Mouse (Mus musculus): ENCODE results near the gene Tmem37. TPM values are rescaled to one million over a fixed set of nuclear protein-coding genes. Genes with fewer than 3 reads are reported as not detected.

Tmem37 gene
- polyA plus RNA-seq (2017; shearing (Covaris generic)), result 1 to 10 TPM; 1.6 to 6.0 TPM

GRCm38 (mm10) chr1:120073519-120074306, at the start of gene Tmem37:
Gene Tmem37, minus strand, starts transcription at chr1:120074074.

GRCm38 (mm10) chr1:120120969-120121811, 47.3 kb upstream of the Tmem37 start, which contains the start of the genes Dbi and 3110009E18Rik:
Gene Dbi, minus strand, starts transcription at chr1:120121078.
Gene 3110009E18Rik, plus strand, starts transcription at chr1:120121187.

Other genes starting within 250 kb of the Tmem37 start
- 10 to 100 TPM; 17.0 to 25.3 TPM for gene Ptpn4, start 236.5 kb downstream of the Tmem37 start, polyA plus RNA-seq (2017; shearing (Covaris generic))
- gene Tmem177, start 160.9 kb downstream of the Tmem37 start, polyA plus RNA-seq (2017; shearing (Covaris generic)), result 1 to 10 TPM; 3.6 to 5.8 TPM
- not detected for gene Cfap221, start 76.8 kb downstream of the Tmem37 start, polyA plus RNA-seq (2017; shearing (Covaris generic))
- under 1 TPM in 1 of 2 experiments, not detected in 1; 0.16 TPM for gene Sctr, start 67.2 kb downstream of the Tmem37 start, polyA plus RNA-seq (2017; shearing (Covaris generic))
- 100 to 1,000 TPM; 153 to 186 TPM for gene Dbi, start 47.0 kb upstream of the Tmem37 start, polyA plus RNA-seq (2017; shearing (Covaris generic))
- gene 3110009E18Rik, start 47.1 kb upstream of the Tmem37 start, polyA plus RNA-seq (2017; shearing (Covaris generic)), result 10 to 100 TPM; 18.0 to 22.5 TPM
- under 1 TPM; 0.37 to 0.48 TPM for gene Steap3, start 198.6 kb upstream of the Tmem37 start, polyA plus RNA-seq (2017; shearing (Covaris generic))